Comparison of ENCODE assay signal across 30 mouse cellular contexts in genomic region chr7:68259523-68260081, GRCm38 (mm10). TPM values are rescaled to one million over a fixed set of nuclear protein-coding genes. Genes with fewer than 3 reads are reported as not detected.
DNase-seq lines count a peak whose midpoint lies in the region; ATAC-seq and TF ChIP-seq lines count a peak whose summit lies in the region.
"Had no signal": no experiment of that assay in that cellular context is flagged by ENCODE, and none has a peak within 500 bp of the region (broad histone marks: within the 10 kb centered on the region; RNA-seq: fewer than 3 reads in every experiment).

No protein-coding gene starts in this region.

- DNase-seq in lung, postnatal 0 days (ENCODE audit: low spot score) = peak; percentile 28
- DNase-seq in lung, postnatal 14 days = no peak
- DNase-seq in ES-E14 (ENCODE audit: low read depth, low spot score) (peak; percentile 70), WW6 (ENCODE audit: low read depth, low spot score) (peak; percentile 53)
- no peak for DNase-seq in kidney, postnatal 25 days
- no peak for DNase-seq in layer of hippocampus, postnatal 36 days
- no peak for DNase-seq in forebrain, embryonic 14.5 days (ENCODE audit: low spot score)
- DNase-seq: adrenal gland, adult 2 months; adrenal gland, postnatal 14 days; cerebellum, adult 11 months; cerebellum, adult 2 months; cerebellum, adult 9-11 months; cerebellum, postnatal 25 days; embryo, embryonic 11 days; forebrain, postnatal 0 days; gastrocnemius, adult 2 months; gastrocnemius, postnatal 14 days; heart, adult 11 months had no signal

- TF ChIP-seq CTCF in lung, postnatal 0 days (IDR thresholded peaks at IDR 0.05) = no peak
- no peak for TF ChIP-seq CTCF in ES-Bruce4 (IDR thresholded peaks at IDR 0.05; ENCODE audit: low read depth, low read length)

- TF ChIP-seq EP300 in lung, postnatal 0 days (IDR thresholded peaks at IDR 0.05) = no peak
- TF ChIP-seq EP300 in ES-Bruce4 (IDR thresholded peaks at IDR 0.05; ENCODE audit: insufficient read depth, low read depth, low read length) = no peak

- no peak for TF ChIP-seq POLR2A in ES-Bruce4 (IDR thresholded peaks at IDR 0.05; ENCODE audit: insufficient read depth, low read length)

- no peak overlapping the region for H3K4me2 ChIP-seq in lung, postnatal 0 days (replicated peaks; ENCODE audit: low read depth, low read length)
- no peak overlapping the region for H3K4me2 ChIP-seq in forebrain, embryonic 14.5 days (ENCODE audit: low read length)
- H3K4me2 ChIP-seq: embryonic facial prominence, embryonic 13.5 days; forebrain, embryonic 13.5 days; heart, embryonic 11.5 days; hindbrain, embryonic 12.5 days; hindbrain, embryonic 15.5 days had no signal

- H3K4me1 ChIP-seq in lung, postnatal 0 days (ENCODE audit: insufficient read depth, low read depth, low read length) = peaks cover 8% of the 10 kb centered on the region
- peaks cover 11% of the 10 kb centered on the region for H3K4me1 ChIP-seq in ES-Bruce4 (ENCODE audit: control insufficient read depth, insufficient read depth, low read length)
- H3K4me1 ChIP-seq in ES-E14 (ENCODE audit: control insufficient read depth in 2 of 2, insufficient read depth in 2 of 2, low read length in 2 of 2, poor library complexity in 1 of 2) = peaks cover 8 to 18% of the 10 kb centered on the region in 2 experiments; a peak in 3 of 4 replicates
- peaks cover 10% of the 10 kb centered on the region for H3K4me1 ChIP-seq in forebrain, embryonic 14.5 days (ENCODE audit: control insufficient read depth, insufficient read depth, low read length)

- no peak overlapping the region for H3K9ac ChIP-seq in lung, postnatal 0 days (replicated peaks; ENCODE audit: low read depth)
- H3K9ac ChIP-seq in ES-Bruce4 (ENCODE audit: low read depth, poor library complexity, severe bottlenecking) = peak overlapping the region; percentile 6; the same call in 1 of the 2 replicates
- H3K9ac ChIP-seq in ES-E14 (ENCODE audit: insufficient read depth, low read depth, low read length, poor library complexity, severe bottlenecking) = no peak overlapping the region
- H3K9ac ChIP-seq in forebrain, embryonic 14.5 days (ENCODE audit: low read length) = no peak overlapping the region
- H3K9ac ChIP-seq: embryonic facial prominence, embryonic 13.5 days; forebrain, embryonic 13.5 days; forebrain, postnatal 0 days; hindbrain, embryonic 12.5 days; hindbrain, embryonic 15.5 days had no signal

- H3K4me3 ChIP-seq in lung, postnatal 0 days (ENCODE audit: low read depth, low read length) = no peak overlapping the region
- H3K4me3 ChIP-seq in ES-Bruce4 (ENCODE audit: low read depth, low read length) = no peak overlapping the region
- no peak overlapping the region for H3K4me3 ChIP-seq in ES-E14 (ENCODE audit: insufficient read depth in 1 of 2, low read depth in 1 of 2, low read length in 2 of 2, poor library complexity in 1 of 2, severe bottlenecking in 1 of 2)
- H3K4me3 ChIP-seq in forebrain, embryonic 14.5 days (ENCODE audit: low read depth, low read length) = no peak overlapping the region
- H3K4me3 ChIP-seq: embryonic facial prominence, embryonic 10.5 days; embryonic facial prominence, embryonic 13.5 days; erythroblast, embryonic 14.5 days; forebrain, embryonic 13.5 days; gastrocnemius, adult 2 months; hindbrain, embryonic 12.5 days; hindbrain, embryonic 15.5 days had no signal

- H3K27ac ChIP-seq in lung, postnatal 0 days (ENCODE audit: low read length) = no peak overlapping the region
- H3K27ac ChIP-seq in ES-Bruce4 (ENCODE audit: insufficient read depth, low read length) (peak overlapping the region; percentile 92), ES-E14 (ENCODE audit: insufficient read depth, low read depth, low read length, poor library complexity, severe bottlenecking) (0 out of 2 replicates have a peak overlapping the region, but pooled peaks have one; percentile 53)
- no peak overlapping the region for H3K27ac ChIP-seq in forebrain, embryonic 14.5 days (ENCODE audit: low read depth, low read length)
- H3K27ac ChIP-seq: embryonic facial prominence, embryonic 13.5 days; forebrain, embryonic 13.5 days; gastrocnemius, adult 2 months; hindbrain, embryonic 12.5 days; hindbrain, embryonic 15.5 days had no signal

- H3K27me3 ChIP-seq in lung, postnatal 0 days (replicated peaks; ENCODE audit: insufficient read depth, low read length) = no peaks in the 10 kb centered on the region
- H3K27me3 ChIP-seq in ES-Bruce4 (ENCODE audit: control insufficient read depth, insufficient read depth, low read length, poor library complexity, severe bottlenecking) = no peaks in the 10 kb centered on the region
- H3K27me3 ChIP-seq in forebrain, embryonic 14.5 days (replicated peaks; ENCODE audit: control insufficient read depth, insufficient read depth, low read length) = 0 out of 2 replicates have a peak, but pooled peaks cover 2% of the 10 kb centered on the region
- H3K27me3 ChIP-seq: Patski had no signal

- 53% methylated on average over 6 of the region's 6 CpGs for WGBS in lung, postnatal 0 days
- WGBS in forebrain, embryonic 14.5 days = 82% methylated on average over 6 of the region's 6 CpGs

- peak; percentile 36; the same call in 1 of the 2 replicates for ATAC-seq in lung, postnatal 0 days
- no peak for ATAC-seq in forebrain, embryonic 14.5 days
- ATAC-seq: forebrain, embryonic 13.5 days; forebrain, postnatal 0 days; Patski had no signal

- in situ Hi-C loops in ES-E14 (cut with MboI; ENCODE audit: low sequenced_read_pairs in 2 of 2, unreplicated experiment in 2 of 2) = no loop called here

- H3K9me3 ChIP-seq in lung, postnatal 0 days (ENCODE audit: low read length) = no peaks in the 10 kb centered on the region
- H3K9me3 ChIP-seq in ES-Bruce4 (replicated peaks; ENCODE audit: control insufficient read depth, insufficient read depth, low read length, poor library complexity, severe bottlenecking) (peaks cover 5% of the 10 kb centered on the region; the same call in 1 of the 2 replicates), ES-E14 (ENCODE audit: control insufficient read depth, insufficient read depth, low read depth, low read length) (no peaks in the 10 kb centered on the region)
- H3K9me3 ChIP-seq in forebrain, embryonic 14.5 days (replicated peaks; ENCODE audit: control insufficient read depth, low read length) = no peaks in the 10 kb centered on the region
- H3K9me3 ChIP-seq: embryonic facial prominence, embryonic 10.5 days; embryonic facial prominence, embryonic 13.5 days; forebrain, embryonic 13.5 days; hindbrain, embryonic 15.5 days had no signal

- H3K36me3 ChIP-seq in lung, postnatal 0 days (ENCODE audit: insufficient read depth, low read length) = no peaks in the 10 kb centered on the region
- no peaks in the 10 kb centered on the region for H3K36me3 ChIP-seq in ES-Bruce4 (ENCODE audit: control insufficient read depth, insufficient read depth, low read length, poor library complexity, severe bottlenecking)
- peaks cover 2% of the 10 kb centered on the region; the same call in 1 of the 2 replicates for H3K36me3 ChIP-seq in ES-E14 (ENCODE audit: control insufficient read depth, insufficient read depth, low read length, poor library complexity, severe bottlenecking)
- no peaks in the 10 kb centered on the region for H3K36me3 ChIP-seq in forebrain, embryonic 14.5 days (ENCODE audit: control insufficient read depth, insufficient read depth, low read length)
- H3K36me3 ChIP-seq: embryonic facial prominence, embryonic 10.5 days; embryonic facial prominence, embryonic 13.5 days; hindbrain, embryonic 12.5 days; hindbrain, embryonic 15.5 days had no signal

TF ChIP-seq in ES-E14, 5 proteins besides CTCF, POLR2A, EP300 and RAD21:
- TF ChIP-seq MAFK (IDR thresholded peaks at IDR 0.05; ENCODE audit: insufficient read depth, low read depth, low read length) = no peak
- TF ChIP-seq CHD2 (IDR thresholded peaks at IDR 0.05; ENCODE audit: low read depth, low read length) = peak; percentile 71

RNA-seq across cellular contexts. Expression of gene Pgpep1l, which starts 4.4 kb away (rescaled TPM):
- polyA plus RNA-seq in lung, postnatal 0 days (2015; fragmentation: Nextera tagmentation; extraction: Ambion mirVana) = not detected in 2 replicates
- polyA plus RNA-seq in ES-Bruce4 (2011; ENCODE audit: insufficient read depth, insufficient read length, low read depth, missing spikeins) = 3.4 and 3.5 TPM in 2 replicates
- total RNA-seq in ES-E14 (2012; rRNA removed) = 0.32 and 0.45 TPM in 2 replicates
- total RNA-seq in layer of hippocampus, postnatal 36 days (2021) = 1 to 10 TPM; 2.3 to 2.9 TPM
- not detected in 2 replicates for polyA plus RNA-seq in forebrain, embryonic 14.5 days (2014; fragmentation: Nextera tagmentation; extraction: Ambion mirVana)
- total RNA-seq: adrenal gland, adult 2 months; adrenal gland, postnatal 14 days; heart, postnatal 25 days; hematopoietic stem cell, adult 5-6 weeks had no signal
- polyA plus RNA-seq: adrenal gland, adult 2 months; embryonic facial prominence, embryonic 10.5 days; erythroblast, embryonic 14.5 days; forebrain, embryonic 13.5 days; forebrain, postnatal 0 days; heart, embryonic 11.5 days; hindbrain, embryonic 12.5 days; hindbrain, embryonic 15.5 days; intestine, embryonic 14.5 days; Patski had no signal

RNA-seq across cellular contexts. Expression of gene Fam169b, which starts 14.0 kb away (rescaled TPM):
- 0.37 and 0.69 TPM in 2 replicates for polyA plus RNA-seq in lung, postnatal 0 days (2015; fragmentation: Nextera tagmentation; extraction: Ambion mirVana)
- polyA plus RNA-seq in ES-Bruce4 (2011; ENCODE audit: insufficient read depth, insufficient read length, low read depth, missing spikeins) = 7.5 and 7.8 TPM in 2 replicates
- 3.6 and 5.7 TPM in 2 replicates for total RNA-seq in ES-E14 (2012; rRNA removed)
- total RNA-seq in layer of hippocampus, postnatal 36 days (2021) = under 1 TPM; 0.51 to 0.92 TPM
- 0.10 and 0.11 TPM in 2 replicates for polyA plus RNA-seq in forebrain, embryonic 14.5 days (2014; fragmentation: Nextera tagmentation; extraction: Ambion mirVana)
- total RNA-seq: adrenal gland, adult 2 months had no signal
- polyA plus RNA-seq: erythroblast, embryonic 14.5 days; forebrain, embryonic 13.5 days had no signal

Comparison
In these comparisons a context has a peak if more than half of its experiments do, and no peak if none do; other contexts are left out.
1. DNase-seq: peak in lung, postnatal 0 days (single experiment), ES-E14 (single experiment) and WW6 (single experiment); none in lung, postnatal 14 days (single experiment), kidney, postnatal 25 days (0 of 2), layer of hippocampus, postnatal 36 days (0 of 2) and forebrain, embryonic 14.5 days (single experiment).
2. H3K27ac ChIP-seq: peak in ES-Bruce4 (single experiment) and ES-E14 (single experiment); none in lung, postnatal 0 days (single experiment) and forebrain, embryonic 14.5 days (single experiment).